Mouse (Mus musculus): ENCODE measurements around the gene Kcnq5. TPM values are rescaled to one million over a fixed set of nuclear protein-coding genes. Genes with fewer than 3 reads are reported as not detected.
"Not testable (repeated sequence)": the region's sequence is repeated elsewhere in the genome, so short reads cannot be mapped to it uniquely, and the experiment has no call there.

The Kcnq5 gene
- polyA plus RNA-seq, 1 experiment from 2014 or later, result 5.3 TPM

DNA sequence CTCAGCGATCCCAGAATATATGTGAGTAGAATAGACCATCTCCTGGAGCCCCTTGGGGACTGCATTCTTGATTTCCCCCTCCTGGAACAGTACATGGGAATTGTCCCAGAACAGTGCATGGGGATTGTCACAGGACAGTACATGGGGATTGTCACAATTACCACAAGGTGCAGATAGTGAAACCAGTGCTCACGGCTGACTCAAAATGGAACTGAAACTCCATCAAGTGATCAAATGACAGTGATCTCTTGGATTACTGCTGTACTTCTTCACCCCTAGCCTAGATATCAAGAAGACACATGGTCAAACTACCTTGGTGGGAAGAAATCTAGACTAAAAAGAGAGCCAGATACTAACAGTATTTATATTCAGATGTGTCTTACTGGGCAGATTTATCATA is 536.1 kb downstream of the Kcnq5 start:
- Histone ChIP-seq H3K9ac (ENCODE audit: low read depth, low read length) (no peak overlapping the region), H3K27me3 (ENCODE audit: control insufficient read depth, insufficient read depth, low read length) (no peaks in the 10 kb centered on the region), H3K4me1 (ENCODE audit: control insufficient read depth, insufficient read depth, low read length) (no peaks in the 10 kb centered on the region), H3K27ac (ENCODE audit: low read depth, low read length) (no peak overlapping the region), H3K9me3 (replicated peaks; ENCODE audit: control insufficient read depth, low read length) (no peaks in the 10 kb centered on the region), H3K36me3 (ENCODE audit: control insufficient read depth, insufficient read depth, low read length) (no peaks in the 10 kb centered on the region), H3K4me3 (ENCODE audit: low read depth, low read length) (no peak overlapping the region), H3K4me2 (no peak overlapping the region)
- 80% methylated on average over 2 of the region's 2 CpGs for WGBS (ENCODE audit: insufficient replicate concordance)
- ATAC-seq (replicated peaks; ENCODE audit: insufficient number of reproducible peaks, low FRiP score, low TSS enrichment), result no peak

DNA sequence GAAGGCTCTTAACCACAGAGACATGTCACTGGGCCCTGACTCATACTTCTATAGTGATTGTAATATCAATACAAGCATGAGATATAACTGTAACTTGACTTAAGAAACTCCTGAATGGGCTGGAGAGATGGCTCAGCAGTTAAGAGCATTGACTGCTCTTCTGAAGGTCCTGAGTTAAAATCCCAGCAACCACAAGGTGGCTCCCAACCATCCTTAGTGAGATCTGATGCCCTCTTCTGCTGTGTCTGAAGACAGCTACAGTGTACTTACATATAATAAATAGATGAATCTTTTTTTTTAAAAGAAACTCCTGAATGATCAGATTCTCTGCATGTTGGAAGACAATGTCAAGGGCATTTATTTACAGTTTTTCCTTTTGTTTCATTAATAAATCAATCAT is 542.4 kb downstream of the Kcnq5 start:
- no peaks in the 10 kb centered on the region for H3K9me3 ChIP-seq (replicated peaks; ENCODE audit: control insufficient read depth, low read length)
- H3K9ac ChIP-seq (ENCODE audit: low read depth, low read length), result no peak overlapping the region
- H3K36me3 ChIP-seq (ENCODE audit: control insufficient read depth, insufficient read depth, low read length), result no peaks in the 10 kb centered on the region
- no peak overlapping the region for H3K4me3 ChIP-seq (ENCODE audit: low read depth, low read length)
- H3K27ac ChIP-seq (ENCODE audit: low read depth, low read length), result no peak overlapping the region
- no peak for ATAC-seq (replicated peaks; ENCODE audit: insufficient number of reproducible peaks, low FRiP score, low TSS enrichment)
- no peaks in the 10 kb centered on the region for H3K27me3 ChIP-seq (ENCODE audit: control insufficient read depth, insufficient read depth, low read length)
- H3K4me2 ChIP-seq, result no peak overlapping the region
- H3K4me1 ChIP-seq (ENCODE audit: control insufficient read depth, insufficient read depth, low read length), result no peaks in the 10 kb centered on the region

DNA sequence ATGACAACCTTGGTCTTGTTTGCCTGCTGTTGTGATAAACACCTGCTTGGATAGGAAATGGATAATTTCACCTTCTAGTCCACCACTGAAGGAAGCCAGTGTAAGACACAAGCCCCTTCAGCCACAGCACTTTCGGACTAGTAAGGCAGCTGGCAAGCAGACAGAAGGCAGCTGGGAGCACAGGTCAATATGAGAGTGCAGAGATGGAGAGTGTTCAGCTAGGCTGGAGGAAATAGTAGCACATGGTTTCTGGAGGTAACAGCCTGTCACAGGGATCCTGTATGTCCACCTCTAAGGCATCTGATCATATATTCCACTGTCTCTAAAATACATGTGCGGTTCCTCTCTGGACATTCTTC is 549.6 kb downstream of the Kcnq5 start:
- WGBS (ENCODE audit: insufficient replicate concordance), result 76% methylated on average over 2 of the region's 2 CpGs
- Histone ChIP-seq H3K27ac (ENCODE audit: low read depth, low read length) (no peak overlapping the region), H3K4me2 (no peak overlapping the region), H3K9ac (ENCODE audit: low read depth, low read length) (no peak overlapping the region), H3K36me3 (ENCODE audit: control insufficient read depth, insufficient read depth, low read length) (no peaks in the 10 kb centered on the region), H3K4me1 (ENCODE audit: control insufficient read depth, insufficient read depth, low read length) (no peaks in the 10 kb centered on the region), H3K4me3 (ENCODE audit: low read depth, low read length) (no peak overlapping the region), H3K27me3 (ENCODE audit: control insufficient read depth, insufficient read depth, low read length) (no peaks in the 10 kb centered on the region), H3K9me3 (replicated peaks; ENCODE audit: control insufficient read depth, low read length) (no peaks in the 10 kb centered on the region)
- ATAC-seq (replicated peaks; ENCODE audit: insufficient number of reproducible peaks, low FRiP score, low TSS enrichment), result no peak

DNA sequence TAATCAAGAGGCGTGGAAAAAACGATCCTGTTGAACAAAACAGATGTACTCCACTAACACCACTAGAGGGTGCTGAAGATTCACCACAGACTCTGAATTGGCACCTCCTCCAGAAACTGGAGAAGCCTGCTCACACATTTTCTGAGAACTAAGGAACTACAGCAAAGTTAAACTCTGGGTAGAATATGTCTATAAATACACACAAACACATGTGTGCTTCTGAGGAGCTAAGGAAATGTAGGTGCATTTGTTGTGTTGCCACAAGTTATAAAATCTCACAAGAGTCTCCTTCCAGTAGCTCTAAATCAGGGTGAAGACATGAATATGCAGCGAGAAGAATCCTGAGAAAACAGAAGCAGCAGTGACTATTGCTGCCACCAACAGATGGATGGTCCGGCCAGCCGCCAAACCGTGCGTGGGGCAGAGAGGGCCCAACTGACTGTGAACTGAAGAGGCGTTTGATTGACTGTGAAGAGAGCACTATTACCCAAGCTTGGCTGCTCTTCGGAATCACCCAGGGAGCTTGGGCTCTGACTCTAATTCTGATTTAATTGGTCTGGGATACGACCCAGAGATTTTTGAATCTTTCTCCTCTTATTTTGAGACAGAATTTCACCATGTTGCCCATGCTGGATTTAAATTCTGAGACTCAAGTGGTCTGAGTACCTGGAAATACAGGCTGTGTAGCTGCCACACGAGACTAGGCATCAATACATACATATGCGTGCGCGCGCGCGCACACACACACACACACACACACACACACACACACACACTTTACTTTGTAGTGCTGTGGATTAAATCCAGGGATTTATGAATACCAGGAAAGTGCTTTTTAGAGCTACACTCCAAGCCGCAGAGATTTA is 550.2 kb downstream of the Kcnq5 start:
- ATAC-seq (replicated peaks; ENCODE audit: insufficient number of reproducible peaks, low FRiP score, low TSS enrichment), result no peak
- Histone ChIP-seq H3K36me3 (ENCODE audit: control insufficient read depth, insufficient read depth, low read length) (no peaks in the 10 kb centered on the region), H3K27me3 (ENCODE audit: control insufficient read depth, insufficient read depth, low read length) (no peaks in the 10 kb centered on the region), H3K4me1 (ENCODE audit: control insufficient read depth, insufficient read depth, low read length) (no peaks in the 10 kb centered on the region), H3K4me2 (no peak overlapping the region), H3K4me3 (ENCODE audit: low read depth, low read length) (no peak overlapping the region), H3K9ac (ENCODE audit: low read depth, low read length) (no peak overlapping the region), H3K27ac (ENCODE audit: low read depth, low read length) (no peak overlapping the region), H3K9me3 (replicated peaks; ENCODE audit: control insufficient read depth, low read length) (no peaks in the 10 kb centered on the region)
- WGBS (ENCODE audit: insufficient replicate concordance), result 60% methylated on average over 18 of the region's 18 CpGs

DNA sequence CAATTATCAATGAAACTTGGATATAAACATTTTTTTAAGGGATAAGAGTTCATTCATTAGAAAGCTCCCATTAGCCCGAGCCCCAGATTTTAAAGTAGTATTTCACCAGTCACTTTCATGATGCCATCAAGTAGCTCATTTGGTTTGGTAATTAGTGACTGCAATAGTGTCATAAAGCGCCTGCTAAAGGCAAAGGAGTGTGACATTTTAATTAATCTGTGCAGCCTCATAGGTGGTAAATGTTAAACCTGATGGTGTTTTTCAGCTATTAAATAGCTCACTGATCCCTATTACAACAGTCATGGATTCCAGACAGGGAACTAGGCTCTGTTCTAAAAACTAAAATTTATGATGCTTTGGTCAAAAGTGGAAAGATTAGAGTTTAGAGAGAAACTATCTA is 554.5 kb downstream of the Kcnq5 start:
- Histone ChIP-seq H3K36me3 (ENCODE audit: control insufficient read depth, insufficient read depth, low read length) (no peaks in the 10 kb centered on the region), H3K9me3 (replicated peaks; ENCODE audit: control insufficient read depth, low read length) (no peaks in the 10 kb centered on the region), H3K4me1 (ENCODE audit: control insufficient read depth, insufficient read depth, low read length) (no peaks in the 10 kb centered on the region), H3K4me2 (no peak overlapping the region), H3K4me3 (ENCODE audit: low read depth, low read length) (no peak overlapping the region), H3K27me3 (ENCODE audit: control insufficient read depth, insufficient read depth, low read length) (no peaks in the 10 kb centered on the region), H3K9ac (ENCODE audit: low read depth, low read length) (no peak overlapping the region), H3K27ac (ENCODE audit: low read depth, low read length) (no peak overlapping the region)
- ATAC-seq (replicated peaks; ENCODE audit: insufficient number of reproducible peaks, low FRiP score, low TSS enrichment), result no peak
- 74% methylated on average over 2 of the region's 2 CpGs for WGBS (ENCODE audit: insufficient replicate concordance)

DNA sequence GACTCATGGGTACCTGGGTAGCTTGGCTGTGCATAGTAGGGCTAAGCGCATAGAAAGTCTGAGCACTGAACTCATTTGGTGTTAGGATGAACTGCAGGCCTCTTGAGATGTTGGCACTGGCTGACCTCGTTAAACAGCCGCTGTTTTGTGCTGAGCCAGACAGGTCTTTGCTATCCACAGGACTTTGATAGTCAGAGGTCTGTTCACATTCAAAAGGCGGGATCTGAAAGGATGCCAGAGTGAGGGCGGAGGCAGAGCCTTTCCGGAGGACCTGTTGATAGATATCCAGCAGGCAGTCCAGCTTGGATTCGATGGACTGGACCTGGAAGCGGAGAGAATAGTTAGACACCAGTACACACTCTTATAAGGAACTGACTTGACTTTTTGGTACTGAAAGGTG is 558.9 kb downstream of the Kcnq5 start:
- Histone ChIP-seq H3K4me1 (ENCODE audit: control insufficient read depth, insufficient read depth, low read length) (no peaks in the 10 kb centered on the region), H3K4me2 (no peak overlapping the region), H3K4me3 (ENCODE audit: low read depth, low read length) (no peak overlapping the region), H3K36me3 (ENCODE audit: control insufficient read depth, insufficient read depth, low read length) (no peaks in the 10 kb centered on the region), H3K9me3 (replicated peaks; ENCODE audit: control insufficient read depth, low read length) (no peaks in the 10 kb centered on the region), H3K9ac (ENCODE audit: low read depth, low read length) (no peak overlapping the region), H3K27me3 (ENCODE audit: control insufficient read depth, insufficient read depth, low read length) (no peaks in the 10 kb centered on the region), H3K27ac (ENCODE audit: low read depth, low read length) (no peak overlapping the region)
- 39% methylated on average over 8 of the region's 8 CpGs for WGBS (ENCODE audit: insufficient replicate concordance)
- ATAC-seq (replicated peaks; ENCODE audit: insufficient number of reproducible peaks, low FRiP score, low TSS enrichment), result no peak

DNA sequence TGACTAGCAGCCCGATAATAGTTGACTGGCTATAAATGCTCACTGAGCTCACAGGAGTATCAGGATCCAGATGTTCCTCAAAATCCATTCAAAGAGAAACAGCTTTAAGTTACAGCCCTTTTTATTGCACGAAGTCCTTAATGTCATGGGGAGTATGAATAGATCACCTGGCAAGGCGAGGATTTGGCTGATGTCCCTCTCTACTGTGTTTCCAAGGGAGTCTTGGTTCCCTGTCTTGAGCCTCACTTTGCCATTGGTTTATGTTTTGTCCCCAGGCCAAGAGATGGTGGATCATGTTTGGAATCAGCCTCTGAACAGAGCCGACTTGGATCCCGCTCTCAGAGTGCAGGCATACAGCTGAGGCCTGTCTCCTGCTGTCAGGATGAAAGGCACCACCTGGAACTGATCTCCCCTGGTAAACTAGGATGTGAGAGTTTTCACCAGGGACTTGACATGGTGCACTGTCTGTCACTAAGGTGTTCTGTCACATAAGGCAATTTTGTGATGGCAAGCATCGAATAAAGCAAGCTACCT is 570.5 kb downstream of the Kcnq5 start:
- WGBS (ENCODE audit: insufficient replicate concordance), result 71% methylated on average over 6 of the region's 6 CpGs
- no peaks in the 10 kb centered on the region for H3K9me3 ChIP-seq (replicated peaks; ENCODE audit: control insufficient read depth, low read length)
- H3K4me1 ChIP-seq (ENCODE audit: control insufficient read depth, insufficient read depth, low read length), result no peaks in the 10 kb centered on the region
- H3K4me2 ChIP-seq, result no peak overlapping the region
- ATAC-seq (replicated peaks; ENCODE audit: insufficient number of reproducible peaks, low FRiP score, low TSS enrichment), result no peak
- H3K36me3 ChIP-seq (ENCODE audit: control insufficient read depth, insufficient read depth, low read length), result no peaks in the 10 kb centered on the region
- no peak overlapping the region for H3K9ac ChIP-seq (ENCODE audit: low read depth, low read length)
- no peak overlapping the region for H3K27ac ChIP-seq (ENCODE audit: low read depth, low read length)
- no peak overlapping the region for H3K4me3 ChIP-seq (ENCODE audit: low read depth, low read length)
- no peaks in the 10 kb centered on the region for H3K27me3 ChIP-seq (ENCODE audit: control insufficient read depth, insufficient read depth, low read length)

DNA sequence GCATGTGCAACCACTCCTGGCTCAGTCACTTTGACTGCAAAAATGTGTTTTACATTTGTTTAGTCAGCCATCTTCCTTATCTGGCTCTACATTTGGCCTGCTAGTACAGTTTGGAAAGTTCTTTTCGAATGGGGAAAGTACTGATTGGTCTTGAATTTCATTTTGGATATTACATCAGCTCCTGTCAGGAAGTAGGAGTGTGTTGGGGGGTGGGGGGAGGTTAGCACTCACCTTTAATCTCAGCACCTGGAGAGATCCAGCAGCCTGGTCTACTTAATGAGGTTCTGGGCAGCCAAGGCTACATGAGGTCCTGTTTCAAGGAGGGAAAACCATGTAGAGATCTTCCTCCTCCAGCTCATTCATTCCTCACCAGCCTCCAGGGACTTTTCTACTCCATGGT is 578.5 kb downstream of the Kcnq5 start, which contains the start of gene Khdc1b:
TSS of gene Khdc1b (plus strand) at position 301 of the 400 bp plus-strand sequence.
- Histone ChIP-seq H3K36me3 (ENCODE audit: control insufficient read depth, insufficient read depth, low read length) (no peaks in the 10 kb centered on the region), H3K4me2 (no peak within 1 kb of the TSS), H3K27me3 (ENCODE audit: control insufficient read depth, insufficient read depth, low read length) (no peaks in the 10 kb centered on the region), H3K9ac (ENCODE audit: low read depth, low read length) (no peak within 1 kb of the TSS), H3K4me1 (ENCODE audit: control insufficient read depth, insufficient read depth, low read length) (no peaks in the 10 kb centered on the region), H3K27ac (ENCODE audit: low read depth, low read length) (no peak within 1 kb of the TSS), H3K4me3 (ENCODE audit: low read depth, low read length) (no peak within 1 kb of the TSS), H3K9me3 (replicated peaks; ENCODE audit: control insufficient read depth, low read length) (no peaks in the 10 kb centered on the region)
- ATAC-seq (replicated peaks; ENCODE audit: insufficient number of reproducible peaks, low FRiP score, low TSS enrichment), result no peak
- 71% methylated on average over 1 of the region's 1 CpGs for WGBS (ENCODE audit: insufficient replicate concordance)

DNA sequence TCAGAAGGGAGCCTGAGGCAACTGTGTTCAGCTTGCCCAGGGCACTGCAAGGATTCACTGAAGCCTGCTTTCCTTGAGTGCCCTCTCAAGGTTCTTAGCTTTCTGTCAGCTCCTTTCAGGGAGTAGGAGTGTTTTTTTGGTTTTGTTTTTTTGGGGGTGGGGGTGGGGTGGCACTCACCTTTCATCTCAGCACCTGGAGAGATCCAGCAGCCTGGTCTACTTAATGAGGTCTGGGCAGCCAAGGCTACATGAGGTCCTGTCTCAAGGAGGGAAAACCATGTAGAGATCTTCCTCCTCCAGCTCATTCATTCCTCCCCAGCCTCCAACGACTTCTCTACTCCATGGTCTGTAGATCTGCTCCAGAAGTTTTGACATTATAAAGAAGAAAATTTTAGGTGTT is 593.7 kb downstream of the Kcnq5 start, which contains the start of gene Khdc1c:
TSS of gene Khdc1c (plus strand) at position 301 of the 400 bp plus-strand sequence.
- not testable (repeated sequence) for H3K27ac ChIP-seq (ENCODE audit: low read depth, low read length); H3K27me3 ChIP-seq (ENCODE audit: control insufficient read depth, insufficient read depth, low read length); H3K36me3 ChIP-seq (ENCODE audit: control insufficient read depth, insufficient read depth, low read length); ATAC-seq (replicated peaks; ENCODE audit: insufficient number of reproducible peaks, low FRiP score, low TSS enrichment); H3K4me2 ChIP-seq; H3K9me3 ChIP-seq (replicated peaks; ENCODE audit: control insufficient read depth, low read length); H3K4me1 ChIP-seq (ENCODE audit: control insufficient read depth, insufficient read depth, low read length); H3K4me3 ChIP-seq (ENCODE audit: low read depth, low read length); H3K9ac ChIP-seq (ENCODE audit: low read depth, low read length)
- 61% methylated on average over 1 of the region's 1 CpGs for WGBS (ENCODE audit: insufficient replicate concordance)
